Mouse (Mus musculus): ENCODE results near the gene Pgm2l1.

Gene Pgm2l1

GRCm38 (mm10) chr7:100281596-100281995 is 54.4 kb downstream of the Pgm2l1 start:
- in situ Hi-C loops (cut with MboI; ENCODE audit: low pct_unique_long_range_greater_than_20kb in 1 of 2, low sequenced_read_pairs in 2 of 2, unreplicated experiment in 1 of 2): loop anchor here in 1 of 2 experiments (5.0 kb wide), 1 partner anchor 46 kb away; no protein-coding TSS in a partner anchor

DNA sequence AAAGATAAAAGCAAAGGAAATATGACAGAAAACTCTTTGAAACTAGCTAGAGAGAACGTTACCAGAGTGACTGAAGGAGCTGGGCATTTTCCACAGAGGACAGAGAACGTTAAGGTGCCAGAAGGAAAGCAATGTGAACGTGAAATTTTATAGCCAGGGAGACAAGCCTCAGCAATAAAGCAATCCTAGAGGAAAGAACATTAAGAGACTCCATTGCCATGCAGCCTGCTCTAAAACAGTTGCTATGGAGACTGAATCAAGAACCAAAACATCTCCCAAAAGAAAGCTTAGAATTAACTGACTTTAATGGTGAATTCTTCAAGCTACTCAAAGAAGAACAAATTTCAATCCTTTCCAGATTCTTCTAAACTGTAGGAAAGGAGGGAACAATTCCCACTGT is 56.1 kb downstream of the Pgm2l1 start:
- in situ Hi-C loops (cut with MboI; ENCODE audit: low pct_unique_long_range_greater_than_20kb in 1 of 2, low sequenced_read_pairs in 2 of 2, unreplicated experiment in 1 of 2): loop anchor here in 1 of 2 experiments (5.0 kb wide), 1 partner anchor 44 kb away; no protein-coding TSS in a partner anchor

DNA sequence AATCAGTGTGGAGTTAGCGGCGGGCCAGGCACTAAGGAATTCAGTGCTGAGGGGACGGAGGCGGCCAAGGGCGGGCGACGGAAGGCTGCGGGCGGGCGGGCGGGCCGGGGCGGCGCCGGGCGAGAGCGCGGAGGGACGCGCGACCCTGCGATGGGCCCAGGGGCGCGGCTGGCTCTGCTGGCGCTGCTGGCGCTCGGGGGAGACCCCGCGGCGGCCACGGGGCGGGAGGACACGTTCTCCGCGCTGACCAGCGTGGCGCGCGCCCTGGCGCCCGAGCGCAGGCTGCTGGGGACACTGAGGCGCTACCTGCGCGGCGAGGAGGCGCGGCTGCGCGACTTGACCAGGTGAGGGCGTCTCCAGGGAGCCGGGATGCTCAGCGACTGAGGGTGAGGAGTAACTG is 58.2 kb downstream of the Pgm2l1 start, which contains the start of gene P4ha3:
TSS of gene P4ha3 (plus strand) at position 138 of the 400 bp plus-strand sequence.
- in situ Hi-C loops (cut with MboI; ENCODE audit: low pct_unique_long_range_greater_than_20kb in 1 of 2, low sequenced_read_pairs in 2 of 2, unreplicated experiment in 1 of 2): no loop called here

GRCm38 (mm10) chr7:100287748-100288578 is 60.8 kb downstream of the Pgm2l1 start:
- in situ Hi-C loops (cut with MboI; ENCODE audit: low pct_unique_long_range_greater_than_20kb in 1 of 2, low sequenced_read_pairs in 2 of 2, unreplicated experiment in 1 of 2): no loop called here

DNA sequence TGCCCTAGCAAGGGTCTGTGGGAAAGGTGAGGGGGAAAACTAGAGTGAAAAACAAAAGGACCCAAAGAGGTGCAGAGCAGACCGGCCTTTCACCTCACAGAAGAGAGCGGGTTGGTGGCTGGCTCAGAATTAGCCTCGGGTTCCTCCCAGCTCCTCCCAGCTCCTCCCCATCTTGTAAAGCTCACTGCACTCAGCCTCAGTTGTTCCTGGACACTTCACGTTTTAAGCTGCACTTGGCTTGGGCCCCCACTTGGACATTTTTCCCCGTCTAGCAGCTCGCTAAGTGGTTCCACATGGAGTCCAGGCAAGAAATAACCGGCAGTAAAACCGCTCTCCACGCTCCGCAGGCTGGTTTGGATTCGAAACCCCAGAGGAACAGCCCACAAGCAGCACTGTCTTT is 61.4 kb downstream of the Pgm2l1 start:
- in situ Hi-C loops (cut with MboI; ENCODE audit: low pct_unique_long_range_greater_than_20kb in 1 of 2, low sequenced_read_pairs in 2 of 2, unreplicated experiment in 1 of 2): no loop called here

DNA sequence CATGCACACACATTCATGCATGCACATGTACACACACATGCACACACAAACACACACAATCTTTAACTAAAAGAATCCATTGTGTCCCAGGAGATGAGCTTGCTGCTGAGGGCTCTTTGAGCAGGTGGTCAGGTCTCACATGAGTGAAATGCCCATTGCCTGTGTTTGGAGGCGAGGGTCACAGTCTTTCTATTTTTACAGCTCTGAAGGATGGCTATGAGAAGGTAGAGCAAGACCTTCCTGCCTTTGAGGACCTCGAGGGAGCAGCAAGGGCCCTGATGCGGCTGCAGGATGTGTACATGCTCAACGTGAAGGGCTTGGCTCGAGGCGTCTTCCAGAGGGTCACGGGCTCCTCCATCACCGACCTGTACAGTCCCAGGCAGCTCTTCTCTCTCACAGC is 66.4 kb downstream of the Pgm2l1 start:
- in situ Hi-C loops (cut with MboI; ENCODE audit: low pct_unique_long_range_greater_than_20kb in 1 of 2, low sequenced_read_pairs in 2 of 2, unreplicated experiment in 1 of 2): no loop called here

DNA sequence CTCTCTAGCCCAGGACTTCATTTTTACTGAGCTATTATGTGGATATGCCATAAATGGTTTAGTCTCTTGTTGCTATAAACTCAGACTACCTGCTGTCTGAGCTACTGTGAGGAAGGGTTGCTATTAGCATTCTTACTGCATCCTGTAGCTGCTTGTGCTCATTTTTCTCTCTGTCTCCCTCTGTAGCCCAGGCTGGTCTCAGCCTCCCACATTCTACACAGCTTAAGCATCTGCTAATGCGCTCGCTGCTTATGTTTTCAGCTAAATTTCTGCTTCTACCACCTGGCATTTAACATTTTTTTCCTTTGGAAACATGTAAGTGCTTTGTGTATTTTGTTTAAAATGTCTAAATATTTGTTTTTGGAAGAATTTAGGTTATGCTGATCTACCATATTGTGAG is 68.6 kb downstream of the Pgm2l1 start:
- in situ Hi-C loops (cut with MboI; ENCODE audit: low pct_unique_long_range_greater_than_20kb in 1 of 2, low sequenced_read_pairs in 2 of 2, unreplicated experiment in 1 of 2): no loop called here

- in situ Hi-C loops (cut with MboI; ENCODE audit: low pct_unique_long_range_greater_than_20kb in 1 of 2, low sequenced_read_pairs in 2 of 2, unreplicated experiment in 1 of 2): no loop called here
Observed at GRCm38 (mm10) chr7:100296699-100297098, 69.5 kb downstream of the Pgm2l1 start.

- in situ Hi-C loops (cut with MboI; ENCODE audit: low pct_unique_long_range_greater_than_20kb in 1 of 2, low sequenced_read_pairs in 2 of 2, unreplicated experiment in 1 of 2): no loop called here
Observed at GRCm38 (mm10) chr7:100298861-100299510, 71.8 kb downstream of the Pgm2l1 start.

DNA sequence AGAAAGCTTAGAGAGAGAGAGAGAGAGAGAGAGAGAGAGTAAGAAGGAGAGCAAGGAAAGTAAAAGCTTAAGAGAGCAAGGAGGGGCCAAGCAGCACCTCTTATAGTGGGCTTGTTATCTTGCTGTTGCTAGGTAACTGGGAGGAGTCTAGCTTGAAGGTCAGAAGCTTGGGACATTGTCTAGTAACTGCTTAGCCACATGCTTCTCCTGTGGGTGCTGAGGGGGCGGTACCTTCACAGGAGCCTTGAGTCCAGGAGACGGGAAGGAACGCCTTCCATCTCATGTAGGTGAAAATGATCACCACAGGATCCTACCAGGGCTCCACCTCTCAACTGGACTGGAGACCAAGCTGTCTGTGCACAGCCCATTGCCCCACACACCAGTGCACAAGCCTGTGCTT is 74.2 kb downstream of the Pgm2l1 start:
- in situ Hi-C loops (cut with MboI; ENCODE audit: low pct_unique_long_range_greater_than_20kb in 1 of 2, low sequenced_read_pairs in 2 of 2, unreplicated experiment in 1 of 2): no loop called here

DNA sequence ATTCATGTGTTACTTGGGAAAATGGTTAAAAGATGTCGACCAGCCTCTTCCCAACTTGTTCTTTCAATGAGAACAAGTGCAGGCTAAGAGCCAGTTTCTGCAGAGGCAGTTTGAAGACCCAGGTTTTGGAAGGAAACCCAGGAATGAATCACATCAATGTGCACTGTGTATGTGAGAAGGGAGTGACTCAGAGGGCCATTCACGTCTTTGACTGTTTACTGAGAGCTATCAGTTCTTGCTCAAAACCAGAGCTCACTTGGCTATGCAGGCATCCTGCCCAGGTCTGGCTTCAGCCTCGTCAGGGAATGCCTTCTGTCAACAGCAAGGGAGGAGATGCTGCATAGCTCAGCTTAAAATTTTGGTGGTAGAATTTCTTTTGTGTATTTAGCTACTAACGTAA is 75.1 kb downstream of the Pgm2l1 start:
- in situ Hi-C loops (cut with MboI; ENCODE audit: low pct_unique_long_range_greater_than_20kb in 1 of 2, low sequenced_read_pairs in 2 of 2, unreplicated experiment in 1 of 2): no loop called here

DNA sequence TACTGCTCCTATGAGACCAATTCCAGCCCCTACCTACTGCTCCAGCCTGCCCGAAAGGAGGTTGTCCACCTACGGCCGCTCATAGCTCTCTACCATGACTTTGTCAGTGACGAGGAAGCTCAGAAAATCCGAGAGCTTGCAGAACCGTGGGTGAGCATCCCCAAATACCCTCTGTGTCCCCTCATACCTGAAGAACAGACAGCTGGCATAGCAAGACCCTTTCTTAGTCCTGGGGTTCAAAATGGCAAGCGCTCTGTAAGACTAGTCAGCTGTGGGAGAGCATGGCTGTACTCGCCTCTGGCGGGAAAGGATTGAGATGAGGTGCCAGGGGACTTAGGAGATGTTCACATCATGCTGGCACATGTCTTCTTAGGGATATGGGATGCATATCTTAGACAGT is 78.7 kb downstream of the Pgm2l1 start:
- in situ Hi-C loops (cut with MboI; ENCODE audit: low pct_unique_long_range_greater_than_20kb in 1 of 2, low sequenced_read_pairs in 2 of 2, unreplicated experiment in 1 of 2): no loop called here

- in situ Hi-C loops (cut with MboI; ENCODE audit: low pct_unique_long_range_greater_than_20kb in 1 of 2, low sequenced_read_pairs in 2 of 2, unreplicated experiment in 1 of 2): no loop called here
Observed at GRCm38 (mm10) chr7:100307872-100308653, 80.9 kb downstream of the Pgm2l1 start.

GRCm38 (mm10) chr7:100309216-100309615 is 82.0 kb downstream of the Pgm2l1 start:
- in situ Hi-C loops (cut with MboI; ENCODE audit: low pct_unique_long_range_greater_than_20kb in 1 of 2, low sequenced_read_pairs in 2 of 2, unreplicated experiment in 1 of 2): no loop called here

DNA sequence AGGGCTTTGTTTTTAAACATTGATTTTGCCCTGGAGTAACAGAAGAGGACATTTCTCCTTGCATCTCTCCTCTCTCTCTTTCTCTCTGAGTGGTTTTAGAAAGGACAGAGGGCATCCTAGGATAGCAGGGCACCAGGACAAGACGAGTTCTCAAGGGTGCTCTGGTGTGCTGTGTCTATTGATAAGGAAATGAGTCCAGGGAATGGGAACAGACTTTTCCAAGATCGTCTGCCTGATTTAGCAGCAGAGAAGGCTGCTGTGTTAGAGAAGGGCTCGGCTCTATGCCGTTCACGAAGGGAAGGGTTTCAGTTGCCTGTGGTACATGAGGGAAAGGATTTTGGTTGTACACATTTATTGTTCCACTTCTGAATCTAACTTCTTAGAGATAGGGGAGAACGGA is 82.5 kb downstream of the Pgm2l1 start:
- in situ Hi-C loops (cut with MboI; ENCODE audit: low pct_unique_long_range_greater_than_20kb in 1 of 2, low sequenced_read_pairs in 2 of 2, unreplicated experiment in 1 of 2): no loop called here

GRCm38 (mm10) chr7:100310290-100310689 is 83.1 kb downstream of the Pgm2l1 start:
- in situ Hi-C loops (cut with MboI; ENCODE audit: low pct_unique_long_range_greater_than_20kb in 1 of 2, low sequenced_read_pairs in 2 of 2, unreplicated experiment in 1 of 2): no loop called here

DNA sequence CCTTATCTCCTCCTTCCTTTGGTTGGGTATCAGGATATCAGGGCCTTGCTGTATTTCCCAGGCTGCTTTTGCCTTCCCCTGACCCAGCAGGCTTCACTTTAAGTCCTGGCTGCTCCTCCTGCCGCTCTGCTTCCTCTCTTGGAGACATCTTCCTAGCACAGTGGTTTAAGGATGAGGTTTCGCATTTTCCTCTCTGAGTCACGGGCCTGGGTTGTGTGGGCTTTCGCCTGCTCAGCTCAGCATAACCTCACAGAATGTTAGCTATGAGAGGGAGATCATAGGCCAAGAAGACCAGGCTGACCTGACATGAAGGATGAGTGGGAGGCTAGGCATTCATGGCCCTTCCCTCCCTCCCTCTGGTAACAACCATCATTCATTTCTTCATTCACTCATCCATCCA is 85.5 kb downstream of the Pgm2l1 start:
- in situ Hi-C loops (cut with MboI; ENCODE audit: low pct_unique_long_range_greater_than_20kb in 1 of 2, low sequenced_read_pairs in 2 of 2, unreplicated experiment in 1 of 2): no loop called here

DNA sequence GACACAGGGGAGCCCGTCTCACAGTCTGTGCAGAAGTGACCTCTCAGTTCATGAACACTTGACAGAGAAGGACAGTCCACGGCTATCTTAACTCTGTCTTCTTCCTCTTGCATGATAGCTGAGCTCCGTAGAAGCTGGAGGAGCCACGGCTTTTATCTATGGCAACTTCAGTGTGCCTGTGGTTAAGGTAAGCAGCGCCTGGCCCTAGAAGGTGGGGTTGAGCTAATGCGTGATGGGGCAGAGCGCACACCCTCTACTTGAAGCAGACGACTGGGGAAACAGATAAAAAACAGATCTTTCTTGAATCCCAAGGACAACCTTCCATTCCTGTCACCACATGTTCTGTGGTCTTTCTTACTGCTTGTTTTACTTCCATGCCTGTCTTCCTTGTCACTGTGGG is 89.7 kb downstream of the Pgm2l1 start:
- in situ Hi-C loops (cut with MboI; ENCODE audit: low pct_unique_long_range_greater_than_20kb in 1 of 2, low sequenced_read_pairs in 2 of 2, unreplicated experiment in 1 of 2): no loop called here

DNA sequence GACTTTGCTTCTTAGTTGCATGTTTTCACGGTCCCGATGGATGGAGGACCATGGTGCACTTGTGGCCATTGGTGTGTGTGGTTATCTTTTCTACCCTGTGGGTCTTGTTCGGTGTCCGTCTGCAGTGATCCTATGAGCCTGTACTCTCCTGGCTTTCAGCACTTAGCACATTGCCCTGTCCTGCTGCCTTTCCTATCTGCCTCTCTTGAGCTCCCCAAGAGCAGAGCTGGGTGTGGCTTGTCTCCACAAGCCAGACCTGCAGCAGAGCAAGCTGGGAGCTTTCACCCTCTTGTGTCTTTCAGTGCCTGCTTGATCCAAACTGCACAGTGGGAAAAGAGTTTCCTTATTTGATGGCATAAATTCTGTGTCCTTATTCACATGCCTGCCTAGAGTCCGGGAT is 90.3 kb downstream of the Pgm2l1 start:
- in situ Hi-C loops (cut with MboI; ENCODE audit: low pct_unique_long_range_greater_than_20kb in 1 of 2, low sequenced_read_pairs in 2 of 2, unreplicated experiment in 1 of 2): no loop called here
